Mouse (Mus musculus): ENCODE measurements at regions not wholly inside any gene's neighbourhood (a gene's known extent, or its start where the extent isn't known, plus 50 kb on each side); places are given as distances from the start of the nearest gene placed in this dataset.

DNA sequence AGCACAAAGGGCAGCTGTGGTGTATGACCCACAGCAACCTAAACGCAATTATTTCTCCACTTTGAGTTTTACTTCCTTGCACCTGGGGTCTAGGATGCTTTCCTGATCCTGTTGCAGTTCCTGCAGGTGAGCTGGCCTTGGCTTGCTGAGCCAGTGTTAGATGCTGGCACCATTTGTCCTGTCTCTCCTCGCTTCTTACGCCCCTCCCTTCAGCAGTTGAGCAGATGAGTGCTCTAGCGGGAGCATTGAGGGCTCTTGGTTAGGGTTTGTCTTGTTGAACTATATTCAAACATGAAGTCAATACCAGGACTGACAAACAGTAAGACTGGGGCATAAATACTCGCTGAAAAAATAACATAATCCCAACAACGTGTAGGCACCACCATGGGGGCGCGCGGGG lies 867.9 kb upstream of the Car8 start:
- TF ChIP-seq CTCF (conservative IDR thresholded peaks at IDR 0.05; ENCODE audit: insufficient read depth, insufficient read length, low read depth, low read length) (no peak), POLR2A (IDR thresholded peaks at IDR 0.05; ENCODE audit: low read depth, low read length) (no peak)

Measured in kidney, adult 2 months (tissue).